Mouse (Mus musculus): Measurements from ENCODE around the gene Apba2.
A peak's percentile ranks its signal among the peaks of the same experiment; 100 is the strongest.

The Apba2 gene

GRCm38 (mm10) chr7:64739131-64739530 is 237.6 kb downstream of the Apba2 start:
- DNase-seq = no peak

- peak; percentile 98 for DNase-seq
Measured at GRCm38 (mm10) chr7:64741333-64742307, 240.1 kb downstream of the Apba2 start.

GRCm38 (mm10) chr7:64743610-64744009 is 242.1 kb downstream of the Apba2 start:
- DNase-seq = no peak

- peak; percentile 72 for DNase-seq
Measured at GRCm38 (mm10) chr7:64751465-64751864, 250.0 kb downstream of the Apba2 start.

GRCm38 (mm10) chr7:64752133-64752532 is 250.6 kb downstream of the Apba2 start:
- DNase-seq = no peak

GRCm38 (mm10) chr7:64753678-64754077 is 252.2 kb downstream of the Apba2 start:
- no peak for DNase-seq

GRCm38 (mm10) chr7:64754161-64754560 is 252.7 kb downstream of the Apba2 start:
- DNase-seq = no peak

- no peak for DNase-seq
Measured at GRCm38 (mm10) chr7:64755141-64755540, 253.6 kb downstream of the Apba2 start.

- DNase-seq = no peak
Measured at GRCm38 (mm10) chr7:64765595-64765994, 264.1 kb downstream of the Apba2 start.

GRCm38 (mm10) chr7:64769768-64770167 is 268.3 kb downstream of the Apba2 start:
- no peak for DNase-seq

GRCm38 (mm10) chr7:64770779-64771390 is 269.4 kb downstream of the Apba2 start:
- no peak for DNase-seq

GRCm38 (mm10) chr7:64773465-64773864 is 272.0 kb downstream of the Apba2 start:
- DNase-seq = no peak

GRCm38 (mm10) chr7:64776708-64777489 is 275.4 kb downstream of the Apba2 start:
- DNase-seq = no peak

GRCm38 (mm10) chr7:64779501-64779900 is 278.0 kb downstream of the Apba2 start:
- no peak for DNase-seq

- no peak for DNase-seq
Measured at GRCm38 (mm10) chr7:64785040-64785439, 283.5 kb downstream of the Apba2 start.

- no peak for DNase-seq
Measured at GRCm38 (mm10) chr7:64791145-64791544, 289.6 kb downstream of the Apba2 start.

GRCm38 (mm10) chr7:64792031-64792430 is 290.5 kb downstream of the Apba2 start:
- no peak for DNase-seq

- DNase-seq = no peak
Measured at GRCm38 (mm10) chr7:64795554-64795953, 294.0 kb downstream of the Apba2 start.

Measured in right cerebral cortex, postnatal 4 days (tissue).